Mouse (Mus musculus) hindbrain, embryonic 16.5 days (tissue): ENCODE data around the gene Ndc1. TPM values are rescaled to one million over a fixed set of nuclear protein-coding genes. Genes with fewer than 3 reads are reported as not detected.
"Not testable (repeated sequence)": the region's sequence is repeated elsewhere in the genome, so short reads cannot be mapped to it uniquely, and the experiment has no call there.

ENCODE experiments used
- ATAC-seq: fragments of 200-750 bp; cut with Nextera tagmentation; 2 replicates; pipeline ENCODE4 v1.8.0; 2017; ENCODE audit warnings: moderate TSS enrichment, moderate library complexity
- H3K27ac ChIP-seq: fragments of 300-500 bp; sonication (generic); 2 replicates; pipeline ENCODE4 v1.5.1; 2014; ENCODE audit warnings: low read depth, mild to moderate bottlenecking, control low read depth, low read length, moderate library complexity
- H3K27me3 ChIP-seq: fragments of 300-500 bp; sonication (generic); replicated peaks from 2 replicates; pipeline ENCODE4 v1.6.1; 2014; ENCODE audit warnings: low read length; ENCODE audit not compliant: control insufficient read depth, insufficient read depth
- H3K36me3 ChIP-seq: fragments of 300-500 bp; sonication (generic); 2 replicates; pipeline ENCODE4 v1.6.1; 2014; ENCODE audit warnings: mild to moderate bottlenecking, low read length, moderate library complexity, mixed read lengths; ENCODE audit not compliant: control insufficient read depth, insufficient read depth
- H3K4me1 ChIP-seq: fragments of 300-500 bp; sonication (generic); 2 replicates; pipeline ENCODE4 v1.6.1; 2014; ENCODE audit warnings: low read depth, low read length; ENCODE audit not compliant: control insufficient read depth, insufficient read depth
- H3K4me2 ChIP-seq: fragments of 300-500 bp; sonication (generic); 2 replicates; pipeline ENCODE4 v1.6.1; 2014; ENCODE audit warnings: mild to moderate bottlenecking, low read length, control low read depth, moderate library complexity
- H3K4me3 ChIP-seq: fragments of 300-500 bp; sonication (generic); 2 replicates; pipeline ENCODE4 v1.5.1; 2014; ENCODE audit warnings: mild to moderate bottlenecking, low read length, control low read depth, moderate library complexity
- H3K9ac ChIP-seq: fragments of 300-500 bp; sonication (generic); 2 replicates; pipeline ENCODE4 v1.6.1; 2014; ENCODE audit warnings: low read depth, mild to moderate bottlenecking, control low read depth, low read length, moderate library complexity
- H3K9me3 ChIP-seq: fragments of 300-500 bp; sonication (generic); 2 replicates; pipeline ENCODE4 v1.6.1; 2014; ENCODE audit warnings: mild to moderate bottlenecking, low read length, moderate library complexity; ENCODE audit not compliant: control insufficient read depth
- WGBS: fragments of 180-500 bp; shearing (Covaris S2); extraction: QIAGEN DNeasy Blood & Tissue Kit; methylation state at CpG from one replicate; pipeline ENCODE4 v1.1.7; 2014; 5-methylcytosine and 5-hydroxymethylcytosine counted together
- polyA plus RNA-seq: library from polyadenylated mRNA; unstranded; fragments of >200 nt; fragmentation: Nextera tagmentation; extraction: Ambion mirVana; gene quantifications from 2 replicates; pipeline ENCODE4 v1.2.1, GENCODE M21; 2015

Gene Ndc1
- polyA plus RNA-seq, 1 experiment from 2014 or later = 18.2 TPM

DNA sequence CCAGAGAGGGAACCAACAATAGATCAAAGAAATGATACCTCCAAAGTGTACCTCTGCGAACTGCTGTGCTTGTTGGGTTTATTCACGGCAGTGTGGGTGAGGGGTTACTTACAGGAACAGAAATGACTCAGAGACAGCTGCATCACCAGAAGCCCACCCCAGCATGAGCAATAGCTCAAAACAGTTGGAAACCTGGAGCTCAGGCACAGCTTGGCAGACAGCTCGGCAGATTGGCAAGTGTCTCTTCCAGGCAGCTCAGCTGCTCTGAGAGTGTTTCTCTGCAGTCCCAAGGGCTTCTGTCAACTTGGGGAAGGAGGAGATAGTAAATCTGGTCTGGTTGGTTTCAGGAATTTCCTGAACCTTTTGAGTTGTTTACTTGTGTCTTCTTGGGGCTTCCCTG lies 9.1 kb upstream of the Ndc1 start:
- Histone ChIP-seq H3K36me3 (no peaks in the 10 kb centered on the region), H3K4me3 (no peak overlapping the region), H3K9ac (no peak overlapping the region), H3K9me3 (no peaks in the 10 kb centered on the region), H3K4me1 (no peaks in the 10 kb centered on the region), H3K4me2 (no peak overlapping the region), H3K27ac (no peak overlapping the region), H3K27me3 (no peaks in the 10 kb centered on the region)
- 76% methylated on average over 3 of the region's 3 CpGs for WGBS
- ATAC-seq = no peak

DNA sequence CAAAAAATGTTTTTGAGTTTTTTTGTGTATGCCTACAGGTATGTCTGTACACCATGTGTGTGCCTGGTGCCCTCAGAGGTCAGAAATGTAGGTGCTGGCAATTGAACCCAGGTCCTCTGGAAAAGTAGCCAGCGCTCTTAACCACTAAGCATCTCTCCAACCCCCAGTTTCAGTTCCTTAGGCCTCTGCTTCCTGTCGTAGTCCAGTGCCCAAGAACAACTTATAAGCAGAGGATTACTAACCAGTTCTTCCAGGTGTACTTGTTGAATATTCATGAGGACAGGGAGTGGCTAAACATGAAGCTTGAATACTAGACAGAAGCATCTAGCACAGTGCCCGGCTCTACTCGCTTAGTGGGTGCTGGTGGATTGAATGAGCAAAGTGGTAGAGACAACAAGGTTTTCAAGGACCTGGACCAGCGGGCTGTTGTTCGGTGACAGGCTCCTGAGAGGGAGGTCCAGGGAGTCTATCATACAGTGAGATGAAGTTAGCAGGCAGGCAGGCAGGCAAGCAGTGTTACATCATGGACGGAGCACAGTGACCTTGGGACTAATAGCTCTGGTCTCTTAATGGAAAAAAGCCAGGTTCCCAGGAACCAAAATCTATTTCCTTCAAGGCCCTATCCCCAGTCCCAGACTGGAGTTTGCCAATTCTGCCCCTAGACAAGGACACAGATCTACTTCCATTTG lies 7.0 kb upstream of the Ndc1 start:
- Histone ChIP-seq H3K27ac (no peak overlapping the region), H3K9ac (no peak overlapping the region), H3K36me3 (no peaks in the 10 kb centered on the region), H3K9me3 (no peaks in the 10 kb centered on the region), H3K4me2 (no peak overlapping the region), H3K27me3 (no peaks in the 10 kb centered on the region), H3K4me1 (no peaks in the 10 kb centered on the region), H3K4me3 (no peak overlapping the region)
- WGBS = 87% methylated on average over 7 of the region's 7 CpGs
- ATAC-seq = no peak

GRCm38 (mm10) chr4:107362755-107363154 lies 4.8 kb upstream of the Ndc1 start:
- Histone ChIP-seq H3K4me3 (no peak overlapping the region), H3K27me3 (no peaks in the 10 kb centered on the region), H3K27ac (no peak overlapping the region), H3K9ac (no peak overlapping the region), H3K36me3 (no peaks in the 10 kb centered on the region), H3K4me1 (no peaks in the 10 kb centered on the region), H3K4me2 (no peak overlapping the region), H3K9me3 (no peaks in the 10 kb centered on the region)
- ATAC-seq = no peak
- 42% methylated on average over 4 of the region's 4 CpGs for WGBS

GRCm38 (mm10) chr4:107363573-107363972 lies 4.0 kb upstream of the Ndc1 start:
- Histone ChIP-seq H3K9me3 (no peaks in the 10 kb centered on the region), H3K4me2 (no peak overlapping the region), H3K27me3 (no peaks in the 10 kb centered on the region), H3K36me3 (no peaks in the 10 kb centered on the region), H3K27ac (no peak overlapping the region), H3K4me1 (peaks cover 3% of the 10 kb centered on the region), H3K9ac (no peak overlapping the region), H3K4me3 (no peak overlapping the region)
- ATAC-seq = no peak
- WGBS = 77% methylated on average over 6 of the region's 6 CpGs

DNA sequence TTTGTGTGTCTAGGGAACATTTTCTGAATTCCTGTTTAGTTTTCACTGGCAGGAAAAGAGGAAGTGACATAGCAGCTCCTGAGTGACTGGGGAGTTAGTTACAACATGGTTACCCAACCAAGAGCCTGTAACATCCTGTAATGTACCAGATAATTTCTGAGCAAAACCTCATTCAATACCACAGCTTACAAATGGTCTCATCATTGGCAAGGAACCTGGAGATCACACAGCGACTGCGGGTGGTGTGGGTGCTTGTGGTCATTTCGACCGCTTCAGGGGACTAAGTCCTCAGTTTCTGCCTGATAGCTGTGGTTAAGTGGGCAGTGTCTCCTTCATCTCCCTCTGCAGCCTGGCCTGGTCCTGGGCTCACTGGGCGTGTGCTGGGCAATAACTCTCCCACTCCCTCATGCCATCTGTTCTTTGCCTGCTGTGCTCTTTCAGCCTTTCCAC lies 3.4 kb upstream of the Ndc1 start:
- Histone ChIP-seq H3K4me2 (no peak overlapping the region), H3K9me3 (no peaks in the 10 kb centered on the region), H3K9ac (no peak overlapping the region), H3K27me3 (no peaks in the 10 kb centered on the region), H3K4me1 (peaks cover 7% of the 10 kb centered on the region), H3K4me3 (no peak overlapping the region), H3K36me3 (no peaks in the 10 kb centered on the region), H3K27ac (no peak overlapping the region)
- ATAC-seq = no peak
- 85% methylated on average over 5 of the region's 5 CpGs for WGBS

- H3K4me2 ChIP-seq = not testable (repeated sequence)
Observed at GRCm38 (mm10) chr4:107366408-107366807, 1.2 kb upstream of the Ndc1 start.

GRCm38 (mm10) chr4:107372304-107372703 lies 4.7 kb downstream of the Ndc1 start:
- WGBS = 87% methylated on average over 2 of the region's 2 CpGs
- peaks cover 7% of the 10 kb centered on the region for H3K4me1 ChIP-seq
- H3K27me3 ChIP-seq = no peaks in the 10 kb centered on the region
- no peaks in the 10 kb centered on the region for H3K9me3 ChIP-seq
- H3K4me3 ChIP-seq = no peak overlapping the region
- no peak overlapping the region for H3K9ac ChIP-seq
- ATAC-seq = no peak
- H3K4me2 ChIP-seq = no peak overlapping the region
- H3K27ac ChIP-seq = no peak overlapping the region
- H3K36me3 ChIP-seq = peaks cover 13% of the 10 kb centered on the region

More at GRCm38 (mm10) chr4:107366408-107366807, 1.2 kb upstream of the Ndc1 start:
- H3K9me3 ChIP-seq, H3K4me3 ChIP-seq, H3K4me1 ChIP-seq, ATAC-seq, H3K9ac ChIP-seq, H3K27ac ChIP-seq, H3K36me3 ChIP-seq, H3K27me3 ChIP-seq: not testable (repeated sequence)

- Histone ChIP-seq H3K27me3 (no peaks in the 10 kb centered on the region), H3K36me3 (peaks cover 13% of the 10 kb centered on the region), H3K27ac (no peak overlapping the region), H3K4me2 (no peak overlapping the region), H3K9me3 (no peaks in the 10 kb centered on the region), H3K4me1 (no peaks in the 10 kb centered on the region), H3K4me3 (no peak overlapping the region), H3K9ac (no peak overlapping the region)
- no peak for ATAC-seq
- WGBS = 92% methylated on average over 4 of the region's 4 CpGs
Observed at GRCm38 (mm10) chr4:107374677-107375076, 7.1 kb downstream of the Ndc1 start.

DNA sequence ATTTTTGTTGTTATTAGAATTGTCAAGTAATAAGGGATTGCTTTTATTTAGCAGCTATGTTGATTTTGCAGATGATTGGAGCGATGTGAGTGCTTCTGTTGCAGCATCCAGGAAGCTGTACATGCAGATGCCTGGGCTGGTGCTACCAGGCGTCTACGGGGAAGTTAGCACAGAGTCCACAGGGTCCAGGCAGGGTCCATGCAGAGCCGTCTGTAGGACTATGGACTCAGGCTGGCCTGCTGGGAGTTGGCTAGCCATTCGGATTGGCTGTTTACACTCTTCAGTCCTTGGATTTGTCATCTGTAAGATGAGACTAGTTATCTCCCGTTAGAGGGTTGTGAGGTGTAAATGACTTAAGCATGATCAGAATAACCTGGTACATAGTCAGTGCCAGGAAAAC lies 11.4 kb downstream of the Ndc1 start:
- 87% methylated on average over 6 of the region's 6 CpGs for WGBS

More for the DNA sequence above, 11.4 kb downstream of the Ndc1 start:
- Histone ChIP-seq H3K4me3 (no peak overlapping the region), H3K4me2 (no peak overlapping the region), H3K36me3 (peaks cover 21% of the 10 kb centered on the region), H3K27ac (no peak overlapping the region), H3K9me3 (no peaks in the 10 kb centered on the region), H3K9ac (no peak overlapping the region), H3K27me3 (no peaks in the 10 kb centered on the region), H3K4me1 (no peaks in the 10 kb centered on the region)
- ATAC-seq = no peak
